ENCODE assay signal across 22 mouse cellular contexts in the genomic region with DNA sequence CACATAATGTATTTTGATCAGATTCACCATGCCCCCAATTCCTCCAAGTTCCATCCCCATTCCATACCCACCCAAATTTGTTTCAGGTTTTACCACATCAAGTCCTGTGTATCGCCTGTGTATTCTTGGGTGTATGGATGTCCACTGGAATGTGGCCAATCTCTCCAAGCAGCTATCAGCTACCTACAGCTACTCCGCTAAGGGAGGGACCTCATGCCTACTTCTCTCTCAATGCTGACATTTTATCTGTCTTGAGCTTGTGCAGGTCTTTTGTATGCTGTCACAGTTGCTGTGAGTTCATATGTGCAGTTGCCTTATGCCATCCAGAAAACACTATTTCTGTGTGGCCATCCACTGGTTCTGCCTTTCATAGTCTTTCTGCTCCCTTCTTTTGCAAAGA. TPM values are rescaled to one million over a fixed set of nuclear protein-coding genes. Genes with fewer than 3 reads are reported as not detected.
"Had no signal": no experiment of that assay in that cellular context is flagged by ENCODE, and none has a peak within 500 bp of the region (broad histone marks: within the 10 kb centered on the region; RNA-seq: fewer than 3 reads in every experiment).

No protein-coding gene starts in this region.

- H3K9me3 ChIP-seq: intestine, embryonic 15.5 days; kidney, embryonic 15.5 days; lung, embryonic 15.5 days; midbrain, embryonic 12.5 days; midbrain, embryonic 15.5 days; neural tube, embryonic 12.5 days; neural tube, embryonic 15.5 days; stomach, embryonic 15.5 days had no signal

- H3K36me3 ChIP-seq: intestine, embryonic 15.5 days; kidney, embryonic 15.5 days; lung, embryonic 15.5 days; midbrain, embryonic 12.5 days; midbrain, embryonic 15.5 days; neural tube, embryonic 12.5 days; neural tube, embryonic 15.5 days; stomach, embryonic 15.5 days had no signal

- H3K4me3 ChIP-seq: intestine, embryonic 15.5 days; kidney, embryonic 15.5 days; lung, embryonic 15.5 days; midbrain, embryonic 12.5 days; midbrain, embryonic 15.5 days; neural tube, embryonic 12.5 days; neural tube, embryonic 15.5 days; stomach, embryonic 15.5 days had no signal

- H3K4me1 ChIP-seq: intestine, embryonic 15.5 days; kidney, embryonic 15.5 days; lung, embryonic 15.5 days; midbrain, embryonic 12.5 days; midbrain, embryonic 15.5 days; neural tube, embryonic 12.5 days; neural tube, embryonic 15.5 days; stomach, embryonic 15.5 days had no signal

- H3K27me3 ChIP-seq: intestine, embryonic 15.5 days; kidney, embryonic 15.5 days; lung, embryonic 15.5 days; midbrain, embryonic 12.5 days; midbrain, embryonic 15.5 days; neural tube, embryonic 12.5 days; neural tube, embryonic 15.5 days; stomach, embryonic 15.5 days had no signal

- ATAC-seq: intestine, embryonic 15.5 days; midbrain, embryonic 15.5 days had no signal

- DNase-seq: kidney, adult 11 months; kidney, adult 8-10 months; kidney, postnatal 10 days; kidney, postnatal 36 days; layer of hippocampus, adult 9-11 months; lung, adult 18-20 months; lung, postnatal 10 days; lung, postnatal 36 days; right cerebral cortex, adult 18-20 months; right cerebral cortex, postnatal 25 days; thymus, postnatal 36 days had no signal

- H3K27ac ChIP-seq: intestine, embryonic 15.5 days; kidney, embryonic 15.5 days; liver, embryonic 14.5 days; lung, embryonic 15.5 days; midbrain, embryonic 12.5 days; midbrain, embryonic 15.5 days; neural tube, embryonic 12.5 days; neural tube, embryonic 15.5 days; stomach, embryonic 15.5 days had no signal

RNA-seq across cellular contexts. Expression of gene Aldh8a1, which starts 16.3 kb away (rescaled TPM):
- total RNA-seq: left cerebral cortex, postnatal 10 days had no signal
- polyA plus RNA-seq: limb, embryonic 11.5 days had no signal
